Mouse (Mus musculus): ENCODE results near the gene Dync1li2. TPM values are rescaled to one million over a fixed set of nuclear protein-coding genes. Genes with fewer than 3 reads are reported as not detected.

The Dync1li2 gene
- total RNA-seq (2023), result 51.6 TPM

DNA sequence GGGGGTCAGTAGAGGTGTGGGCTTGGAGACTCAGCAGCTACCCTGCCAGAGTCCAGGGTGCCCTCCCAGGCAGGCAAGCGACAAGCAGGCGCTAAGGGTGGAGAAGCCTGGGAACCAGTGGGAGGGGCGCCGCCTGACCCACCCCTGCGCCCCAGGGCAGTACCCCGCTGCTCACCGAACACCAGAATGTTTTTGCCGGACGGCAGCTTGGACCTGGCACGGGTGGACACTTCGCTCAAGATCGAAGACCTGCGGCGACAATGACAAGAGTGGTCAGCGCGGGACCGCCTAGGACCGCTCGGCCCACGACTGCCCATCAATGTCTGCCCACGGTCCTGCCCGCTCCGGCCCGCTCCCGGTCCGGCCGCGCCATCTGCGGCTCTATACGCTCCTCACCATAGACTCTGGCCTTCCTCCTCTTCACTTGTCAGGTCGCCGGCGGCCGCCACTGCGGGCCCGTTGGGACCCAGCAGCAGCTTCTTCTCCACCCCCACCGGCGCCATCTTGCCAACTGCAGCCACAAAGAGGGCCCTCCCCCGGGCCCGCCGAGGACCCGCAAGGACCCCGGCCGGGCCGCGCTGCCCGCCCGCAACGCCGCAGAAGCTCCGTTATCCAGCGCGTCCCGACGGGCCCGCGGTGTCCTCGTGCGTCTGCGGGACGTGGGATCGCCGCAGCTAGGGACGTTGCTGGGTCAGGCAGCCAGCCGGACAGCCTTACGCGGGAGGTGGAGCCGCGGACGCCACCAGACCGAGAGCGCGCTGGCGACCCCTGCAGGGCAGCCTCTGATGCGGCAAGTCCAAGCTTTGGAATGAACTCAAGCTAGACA, at the start of gene Dync1li2:
Gene Dync1li2 (minus strand): TSS at position 749 of the 826 bp plus-strand sequence.

DNA sequence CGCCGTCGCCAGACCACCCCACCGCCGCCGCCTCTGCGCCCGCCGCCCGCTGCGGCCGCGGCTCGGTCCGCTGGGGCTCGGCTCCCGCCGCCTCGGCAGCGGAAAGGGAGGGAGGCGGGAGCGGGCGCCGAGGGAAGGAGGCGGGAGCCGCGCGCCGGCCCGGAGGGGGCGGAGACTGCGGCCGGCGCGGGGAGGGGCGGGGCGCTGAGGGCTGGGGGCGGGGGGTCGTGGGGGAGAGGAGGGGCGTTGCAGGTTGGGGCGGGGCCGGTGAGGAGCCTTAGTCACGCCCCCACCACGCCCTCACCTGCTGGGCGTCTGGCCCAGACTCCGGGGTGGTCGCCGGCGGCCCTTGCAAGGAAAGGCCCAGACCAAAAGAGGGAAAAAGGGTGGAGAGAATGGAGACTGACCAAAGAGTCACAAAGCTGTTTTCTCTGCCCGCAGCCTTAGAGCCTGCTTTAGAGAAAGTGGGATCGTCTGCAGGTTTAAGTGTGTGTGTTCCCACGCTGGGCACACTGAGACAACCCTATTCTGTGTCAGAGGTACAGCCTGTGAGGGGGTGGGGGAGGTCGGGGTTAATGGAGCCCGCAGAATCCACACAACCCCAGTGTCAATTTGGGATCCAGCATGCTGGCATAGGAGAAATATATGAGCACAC, 47.0 kb downstream of the Dync1li2 start, which contains the start of gene Cmtm4:
Gene Cmtm4 (minus strand): TSS at position 105 of the 655 bp plus-strand sequence.

Other genes starting within 250 kb of the Dync1li2 start
- 63.8 TPM for gene Tk2, start 194.5 kb downstream of the Dync1li2 start, total RNA-seq (2023)
- 51.8 TPM for gene Cklf, start 192.2 kb downstream of the Dync1li2 start, total RNA-seq (2023)
- gene Cmtm2a, start 149.9 kb downstream of the Dync1li2 start, total RNA-seq (2023), result not detected
- gene Gm45711, start 133.0 kb downstream of the Dync1li2 start, total RNA-seq (2023), result not detected
- not detected for gene Cmtm1, start 132.9 kb downstream of the Dync1li2 start, total RNA-seq (2023)
- not detected for gene Gm11020, start 121.5 kb downstream of the Dync1li2 start, total RNA-seq (2023)
- not detected for gene Cmtm2b, start 120.8 kb downstream of the Dync1li2 start, total RNA-seq (2023)
- 14.5 TPM for gene Cmtm3, start 103.6 kb downstream of the Dync1li2 start, total RNA-seq (2023)
- 2.6 TPM for gene Cmtm4, start 47.2 kb downstream of the Dync1li2 start, total RNA-seq (2023)
- gene Terb1, start 66.9 kb upstream of the Dync1li2 start, total RNA-seq (2023), result 0.31 TPM
- gene Nae1, start 91.6 kb upstream of the Dync1li2 start, total RNA-seq (2023), result 32.4 TPM
- gene Car7, start 91.6 kb upstream of the Dync1li2 start, total RNA-seq (2023), result 1.7 TPM
- 11.0 TPM for gene Pdp2, start 148.4 kb upstream of the Dync1li2 start, total RNA-seq (2023)
- gene Cdh16, start 181.3 kb upstream of the Dync1li2 start, total RNA-seq (2023), result not detected
- gene Rrad, start 188.3 kb upstream of the Dync1li2 start, total RNA-seq (2023), result 33.6 TPM
- 29.1 TPM for gene Ciao2b, start 198.9 kb upstream of the Dync1li2 start, total RNA-seq (2023)